In the genomic region with DNA sequence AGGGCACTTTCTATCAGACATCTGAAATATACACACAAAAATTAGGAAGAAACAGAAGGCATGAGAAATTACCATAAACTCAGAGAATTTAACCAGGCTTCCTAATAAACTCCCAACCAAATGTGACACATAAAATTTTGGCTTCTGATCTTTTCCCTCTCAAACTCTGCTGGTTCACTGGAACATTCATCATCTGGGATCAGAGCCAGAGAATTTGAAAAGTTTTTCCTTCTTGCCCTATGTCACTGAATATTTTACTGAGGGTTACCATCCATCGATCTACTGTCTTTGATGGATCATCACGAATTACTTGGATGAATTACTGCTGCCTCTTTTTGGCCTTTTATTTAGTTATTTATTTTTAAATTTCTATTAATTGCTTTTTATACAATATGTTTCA, we compare ENCODE assay signal across 16 mouse cellular contexts.
"Had no signal": no experiment of that assay in that cellular context is flagged by ENCODE, and none has a peak within 500 bp of the region (broad histone marks: within the 10 kb centered on the region; RNA-seq: fewer than 3 reads in every experiment).

No protein-coding gene starts in this region.

- H3K27me3 ChIP-seq: neural tube, embryonic 13.5 days; neural tube, embryonic 15.5 days; stomach, embryonic 15.5 days had no signal

- H3K4me1 ChIP-seq: neural tube, embryonic 13.5 days; neural tube, embryonic 15.5 days; stomach, embryonic 15.5 days had no signal

- H3K9me3 ChIP-seq: neural tube, embryonic 13.5 days; neural tube, embryonic 15.5 days; stomach, embryonic 15.5 days had no signal

- H3K9ac ChIP-seq: neural tube, embryonic 13.5 days; neural tube, embryonic 15.5 days; stomach, embryonic 15.5 days had no signal

- H3K27ac ChIP-seq: neural tube, embryonic 13.5 days; neural tube, embryonic 15.5 days; stomach, embryonic 15.5 days; stomach, postnatal 0 days had no signal

- H3K4me3 ChIP-seq: neural tube, embryonic 13.5 days; neural tube, embryonic 15.5 days; stomach, embryonic 15.5 days had no signal

- H3K36me3 ChIP-seq: neural tube, embryonic 13.5 days; neural tube, embryonic 15.5 days; stomach, embryonic 15.5 days had no signal

- H3K4me2 ChIP-seq: neural tube, embryonic 13.5 days; neural tube, embryonic 15.5 days; stomach, embryonic 15.5 days had no signal

- DNase-seq: retina, postnatal 1 day; right cerebral cortex, adult 18-20 months; right cerebral cortex, postnatal 14 days; right cerebral cortex, postnatal 25 days; right cerebral cortex, postnatal 4 days; spleen, adult 18-20 months; thymus, adult 18-20 months; thymus, adult 2 months; thymus, postnatal 14 days; thymus, postnatal 25 days; thymus, postnatal 36 days; thymus, postnatal 4 days had no signal
